Mouse (Mus musculus) intestine, embryonic 16.5 days (tissue): ENCODE measurements around the gene Lyst. TPM values are rescaled to one million over a fixed set of nuclear protein-coding genes. Genes with fewer than 3 reads are reported as not detected.
"Not testable (repeated sequence)": the region's sequence is repeated elsewhere in the genome, so short reads cannot be mapped to it uniquely, and the experiment has no call there.

ENCODE experiments used
- ATAC-seq: fragments of 200-750 bp; cut with Nextera tagmentation; 2 replicates; pipeline ENCODE4 v1.8.0; 2017; ENCODE audit warnings: moderate TSS enrichment, moderate library complexity
- H3K27ac ChIP-seq: fragments of 300-500 bp; sonication (generic); 2 replicates; pipeline ENCODE4 v1.5.1; 2014; ENCODE audit warnings: mild to moderate bottlenecking, low read length
- H3K27me3 ChIP-seq: fragments of 300-500 bp; sonication (generic); replicated peaks from 2 replicates; pipeline ENCODE4 v1.6.1; 2014; ENCODE audit warnings: low read length, control low read depth, mixed read lengths; ENCODE audit not compliant: control insufficient read depth, insufficient read depth
- H3K36me3 ChIP-seq: fragments of 300-500 bp; sonication (generic); 2 replicates; pipeline ENCODE4 v1.6.1; 2014; ENCODE audit warnings: low read length, control low read depth; ENCODE audit not compliant: control insufficient read depth, insufficient read depth
- H3K4me1 ChIP-seq: fragments of 300-500 bp; sonication (generic); 2 replicates; pipeline ENCODE4 v1.6.1; 2014; ENCODE audit warnings: low read length, control low read depth, mixed read lengths; ENCODE audit not compliant: control insufficient read depth, insufficient read depth
- H3K4me2 ChIP-seq: fragments of 300-500 bp; sonication (generic); 2 replicates; pipeline ENCODE4 v1.6.1; 2014; ENCODE audit warnings: low read depth, low read length, control low read depth
- H3K4me3 ChIP-seq: fragments of 300-500 bp; sonication (generic); 2 replicates; pipeline ENCODE4 v1.5.1; 2014; ENCODE audit warnings: mild to moderate bottlenecking, low read length
- H3K9ac ChIP-seq: fragments of 300-500 bp; sonication (generic); 2 replicates; pipeline ENCODE4 v1.6.1; 2014; ENCODE audit warnings: low read depth, low read length
- H3K9me3 ChIP-seq: fragments of 300-500 bp; sonication (generic); 2 replicates; pipeline ENCODE4 v1.6.1; 2016; ENCODE audit warnings: low read length, control low read depth; ENCODE audit not compliant: control insufficient read depth
- WGBS: fragments of 180-500 bp; shearing (Covaris S2); extraction: QIAGEN DNeasy Blood & Tissue Kit; methylation state at CpG from one replicate; pipeline ENCODE4 v1.1.7; 2014; 5-methylcytosine and 5-hydroxymethylcytosine counted together
- polyA plus RNA-seq: library from polyadenylated mRNA; unstranded; fragments of >200 nt; fragmentation: Nextera tagmentation; extraction: Ambion mirVana; gene quantifications from 2 replicates; pipeline ENCODE4 v1.2.1, GENCODE M21; 2015

The Lyst gene
- polyA plus RNA-seq, 1 experiment from 2014 or later, result 3.0 TPM

DNA sequence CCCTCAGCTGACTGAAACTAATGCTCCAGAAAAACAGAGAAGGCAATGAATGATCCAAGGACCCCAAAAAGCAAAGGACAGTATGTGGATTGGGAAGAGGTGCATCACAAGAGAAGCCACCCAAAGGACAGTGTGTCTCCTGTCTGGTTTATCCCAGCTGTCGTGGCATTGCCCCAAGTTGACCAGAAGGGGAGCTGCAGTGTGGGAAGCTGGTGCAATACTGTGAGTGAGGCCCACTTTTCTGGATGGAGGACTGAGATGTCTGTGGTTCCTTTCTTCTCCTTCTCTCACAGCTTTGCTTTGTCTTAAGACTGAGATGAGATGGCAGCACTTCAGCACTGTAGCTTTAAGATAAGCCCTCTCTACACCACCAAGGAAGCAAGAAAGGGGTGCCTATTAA is 205.9 kb downstream of the Lyst start:
- Histone ChIP-seq H3K9me3 (no peaks in the 10 kb centered on the region), H3K9ac (no peak overlapping the region), H3K27me3 (no peaks in the 10 kb centered on the region), H3K36me3 (no peaks in the 10 kb centered on the region), H3K4me3 (no peak overlapping the region), H3K27ac (no peak overlapping the region), H3K4me1 (no peaks in the 10 kb centered on the region), H3K4me2 (no peak overlapping the region)
- WGBS, result 82% methylated on average over 1 of the region's 1 CpGs
- ATAC-seq, result no peak

DNA sequence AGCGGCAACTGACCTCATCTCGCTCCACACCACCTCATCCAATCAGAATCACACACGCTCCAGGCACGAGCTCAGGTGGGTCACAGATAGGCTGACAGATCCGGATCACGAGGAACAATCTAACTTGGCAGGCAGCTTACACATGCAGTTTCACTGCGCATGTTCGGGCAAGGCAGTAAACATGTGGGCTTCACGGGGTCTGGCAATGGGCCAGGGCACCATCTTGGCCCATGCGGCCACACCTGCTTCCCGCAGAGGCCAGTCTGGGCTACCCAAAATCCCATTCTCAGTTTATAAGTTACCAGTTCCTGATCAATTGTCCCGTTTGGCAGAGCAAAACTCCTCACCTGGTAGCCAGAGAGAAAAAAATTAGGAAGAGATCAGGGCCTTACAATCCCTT is 207.6 kb downstream of the Lyst start:
- not testable (repeated sequence) for H3K27me3 ChIP-seq, ATAC-seq, H3K4me2 ChIP-seq, H3K27ac ChIP-seq, H3K9me3 ChIP-seq, H3K9ac ChIP-seq, H3K36me3 ChIP-seq, H3K4me1 ChIP-seq, H3K4me3 ChIP-seq
- 87% methylated on average over 12 of the region's 12 CpGs for WGBS

DNA sequence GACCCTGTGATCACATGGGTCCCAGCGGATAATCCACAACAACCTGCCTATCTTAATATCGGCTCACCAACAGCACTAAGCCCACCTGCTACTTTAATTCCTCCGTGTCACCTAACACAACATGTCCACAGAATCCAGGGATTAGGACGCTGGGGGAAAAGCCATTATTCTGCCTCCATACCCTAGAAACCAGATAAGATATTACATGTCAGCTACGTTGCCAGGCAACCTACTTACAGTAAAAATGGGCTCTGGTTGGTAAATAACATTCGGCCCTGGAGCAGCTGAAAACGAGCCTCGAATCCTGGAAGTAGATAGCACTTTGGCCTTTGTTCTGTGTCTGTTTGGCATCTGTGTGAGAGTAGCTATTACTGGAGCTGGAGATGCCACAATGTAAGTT is 208.6 kb downstream of the Lyst start:
- Histone ChIP-seq H3K4me2 (no peak overlapping the region), H3K27me3 (no peaks in the 10 kb centered on the region), H3K4me3 (no peak overlapping the region), H3K9ac (no peak overlapping the region), H3K4me1 (no peaks in the 10 kb centered on the region), H3K27ac (no peak overlapping the region), H3K36me3 (no peaks in the 10 kb centered on the region), H3K9me3 (no peaks in the 10 kb centered on the region)
- no peak for ATAC-seq
- WGBS, result 73% methylated on average over 8 of the region's 8 CpGs

DNA sequence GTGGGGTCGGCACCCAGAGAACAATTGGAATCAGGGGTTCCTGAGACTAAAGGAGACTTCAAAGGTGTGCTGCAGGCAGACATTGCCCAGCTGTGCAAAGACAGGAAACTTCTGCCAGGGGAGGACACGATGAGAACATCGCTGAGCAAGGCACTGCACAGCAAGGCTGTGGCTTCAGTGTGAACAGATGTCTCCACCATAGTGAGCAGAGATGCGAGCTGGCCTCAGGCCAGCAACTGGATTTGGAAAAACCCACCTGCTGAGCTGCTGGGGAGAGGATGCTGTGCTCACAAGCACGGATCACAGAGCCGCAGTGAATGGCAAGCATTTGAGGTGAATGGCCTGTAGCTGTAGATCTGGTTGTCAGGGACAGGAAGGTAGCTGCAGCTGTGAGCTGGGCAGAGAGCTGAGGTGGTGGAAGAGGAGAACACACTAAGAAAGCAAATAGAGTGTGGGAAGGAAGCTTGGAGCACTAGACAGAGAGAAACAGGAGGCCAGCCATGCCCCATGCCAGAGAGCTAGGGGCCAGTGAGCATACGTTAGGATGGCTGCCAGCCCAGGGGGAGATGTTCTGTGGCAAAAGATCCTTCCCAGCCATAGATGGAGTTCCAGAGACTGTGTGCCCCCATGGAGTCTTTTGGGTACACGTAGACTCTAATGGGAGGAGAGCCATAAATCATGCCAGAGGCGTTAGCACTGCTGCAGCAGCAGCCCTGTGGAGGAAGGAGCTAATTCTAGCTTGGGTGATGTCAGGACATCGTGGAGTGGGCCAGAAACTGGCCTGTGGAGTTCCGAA is 218.3 kb downstream of the Lyst start:
- Histone ChIP-seq H3K9ac (no peak overlapping the region), H3K4me3 (no peak overlapping the region), H3K36me3 (no peaks in the 10 kb centered on the region), H3K9me3 (no peaks in the 10 kb centered on the region), H3K27me3 (no peaks in the 10 kb centered on the region), H3K4me2 (no peak overlapping the region), H3K27ac (no peak overlapping the region), H3K4me1 (no peaks in the 10 kb centered on the region)
- no peak for ATAC-seq
- 23% methylated on average over 11 of the region's 11 CpGs for WGBS

DNA sequence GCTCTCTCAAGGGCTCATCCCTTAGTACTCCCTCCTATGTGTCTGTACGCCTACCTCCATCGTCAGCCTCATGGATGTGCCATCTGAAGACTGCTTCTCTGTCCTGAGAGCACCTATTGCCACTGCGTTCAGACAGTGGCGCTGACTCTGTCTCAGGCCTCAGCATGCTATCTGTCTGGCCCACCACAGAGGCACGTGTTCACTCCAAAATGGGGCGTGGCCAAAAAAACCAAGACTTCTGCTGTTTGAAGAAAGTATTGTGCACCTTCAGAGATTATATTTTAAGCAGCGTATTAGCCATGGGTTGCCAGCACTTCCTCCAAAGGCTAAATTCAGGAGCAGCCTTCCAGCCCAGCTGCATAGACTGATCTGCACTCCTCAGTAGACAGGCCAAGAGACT is 220.7 kb downstream of the Lyst start:
- Histone ChIP-seq H3K27ac (no peak overlapping the region), H3K9ac (no peak overlapping the region), H3K27me3 (no peaks in the 10 kb centered on the region), H3K4me3 (no peak overlapping the region), H3K36me3 (no peaks in the 10 kb centered on the region), H3K4me1 (no peaks in the 10 kb centered on the region), H3K4me2 (no peak overlapping the region), H3K9me3 (no peaks in the 10 kb centered on the region)
- ATAC-seq, result no peak
- WGBS, result 83% methylated on average over 7 of the region's 7 CpGs

DNA sequence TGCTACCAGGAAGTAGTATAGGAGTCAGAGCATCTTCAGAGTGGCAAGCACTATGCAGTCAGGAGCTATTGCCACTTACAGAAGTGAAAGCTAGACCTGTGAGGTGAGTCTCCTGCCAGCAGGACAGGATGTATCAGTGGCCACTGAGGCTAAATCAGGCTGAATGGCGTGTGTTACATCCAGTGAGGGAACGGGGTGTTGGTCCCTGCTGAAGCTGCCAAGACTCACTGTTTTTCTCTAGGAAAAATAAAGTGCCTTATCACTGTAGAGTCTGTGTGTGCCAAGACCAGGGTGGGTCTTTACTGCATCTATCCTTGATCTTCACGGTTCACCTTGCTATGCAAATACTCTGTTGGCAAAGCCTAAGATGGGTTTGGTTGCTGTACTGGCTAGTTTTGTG is 228.5 kb downstream of the Lyst start:
- Histone ChIP-seq H3K36me3 (no peaks in the 10 kb centered on the region), H3K4me3 (no peak overlapping the region), H3K4me2 (no peak overlapping the region), H3K9me3 (no peaks in the 10 kb centered on the region), H3K27ac (no peak overlapping the region), H3K9ac (no peak overlapping the region), H3K27me3 (no peaks in the 10 kb centered on the region), H3K4me1 (no peaks in the 10 kb centered on the region)
- no peak for ATAC-seq
- WGBS, result 73% methylated on average over 3 of the region's 3 CpGs

DNA sequence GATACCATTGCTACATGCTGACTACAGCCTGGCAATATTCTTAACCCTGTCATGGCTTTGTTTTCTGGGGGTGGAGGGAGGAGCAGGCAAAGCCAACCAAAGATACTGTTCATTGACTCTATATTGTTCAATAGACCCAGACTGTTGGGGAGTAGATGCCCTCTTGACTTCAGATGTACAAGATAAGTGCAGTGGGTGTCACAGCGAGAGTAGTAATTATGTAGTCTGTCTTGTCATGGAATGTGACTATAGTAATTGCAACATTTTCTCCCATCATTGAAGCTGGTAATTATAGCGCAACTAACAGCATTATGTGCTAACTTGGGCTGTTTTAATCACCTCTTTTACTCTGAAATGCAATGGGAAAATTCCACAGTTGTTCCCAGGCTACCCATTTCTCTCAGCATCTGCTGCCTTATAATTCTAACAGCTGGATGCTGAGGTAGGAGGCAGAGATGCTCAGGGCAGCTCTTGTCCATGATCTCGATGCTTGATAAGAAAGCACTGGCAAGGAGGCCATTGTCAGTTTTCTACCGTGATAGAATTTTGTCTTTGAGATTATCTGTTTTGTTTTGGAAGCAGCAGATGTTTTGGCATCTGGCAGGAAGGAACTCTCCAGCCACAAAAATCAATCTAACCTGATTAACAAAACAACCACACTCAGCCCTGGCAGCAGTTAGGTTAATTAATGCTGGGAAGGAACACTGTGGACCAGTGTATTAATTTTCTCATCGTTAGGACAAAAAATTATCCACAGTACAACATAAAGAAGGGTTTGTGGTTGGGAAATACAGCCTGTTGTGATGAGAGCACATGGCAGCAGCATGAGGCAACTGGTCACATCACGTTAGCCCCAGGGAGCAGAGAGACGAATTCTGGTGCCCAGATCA is 230.3 kb downstream of the Lyst start:
- no peak for ATAC-seq
- no peaks in the 10 kb centered on the region for H3K27me3 ChIP-seq

DNA sequence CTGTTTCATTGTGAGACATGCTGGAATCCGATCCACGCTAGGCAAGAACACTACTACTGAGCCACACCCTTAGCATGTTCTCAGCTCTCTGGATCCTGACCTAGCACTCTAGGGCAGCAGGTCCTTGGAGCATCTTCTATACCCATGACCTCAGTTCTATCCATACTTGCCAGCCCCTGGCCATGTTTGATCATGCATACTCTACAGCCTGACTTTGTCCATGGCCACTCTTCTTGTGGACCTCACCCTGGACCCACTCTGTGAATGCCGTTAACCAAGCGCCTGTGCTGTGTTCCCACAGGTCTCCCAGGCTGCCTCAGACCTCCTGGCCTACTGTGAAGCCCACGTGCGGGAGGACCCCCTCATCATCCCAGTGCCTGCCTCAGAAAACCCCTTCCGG is 234.7 kb downstream of the Lyst start:
- Histone ChIP-seq H3K9ac (no peak overlapping the region), H3K4me3 (no peak overlapping the region), H3K9me3 (no peaks in the 10 kb centered on the region), H3K4me2 (no peak overlapping the region), H3K4me1 (no peaks in the 10 kb centered on the region), H3K36me3 (no peaks in the 10 kb centered on the region), H3K27ac (no peak overlapping the region), H3K27me3 (no peaks in the 10 kb centered on the region)
- 92% methylated on average over 7 of the region's 7 CpGs for WGBS
- ATAC-seq, result no peak

More for the DNA sequence above, 230.3 kb downstream of the Lyst start:
- Histone ChIP-seq H3K4me2 (no peak overlapping the region), H3K27ac (no peak overlapping the region), H3K9ac (no peak overlapping the region), H3K4me3 (no peak overlapping the region), H3K4me1 (no peaks in the 10 kb centered on the region), H3K36me3 (no peaks in the 10 kb centered on the region), H3K9me3 (no peaks in the 10 kb centered on the region)
- WGBS, result 75% methylated on average over 7 of the region's 7 CpGs

DNA sequence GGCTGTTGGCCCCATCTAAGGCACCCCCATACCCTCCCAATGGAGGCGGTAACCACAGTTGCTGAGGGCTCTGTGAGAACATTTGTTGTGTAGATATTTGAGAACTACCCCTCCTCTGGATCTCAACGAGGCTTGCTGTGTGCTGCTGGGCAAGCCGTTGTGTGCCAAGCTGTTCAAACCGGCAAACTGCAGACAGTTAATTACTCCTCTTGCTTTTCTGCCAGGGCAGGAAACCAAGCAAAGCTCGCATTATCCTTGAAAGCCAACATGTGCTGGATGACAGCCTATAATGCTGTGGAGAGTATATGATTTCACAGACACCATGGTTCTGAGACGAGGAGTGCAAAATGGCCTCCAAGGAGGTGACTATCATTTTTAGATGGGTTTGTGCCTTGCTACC is 236.3 kb downstream of the Lyst start:
- H3K36me3 ChIP-seq, result no peaks in the 10 kb centered on the region
- no peak overlapping the region for H3K27ac ChIP-seq
- no peaks in the 10 kb centered on the region for H3K27me3 ChIP-seq
- no peak for ATAC-seq
- H3K9ac ChIP-seq, result no peak overlapping the region
- H3K4me3 ChIP-seq, result no peak overlapping the region
- no peak overlapping the region for H3K4me2 ChIP-seq
- WGBS, result 86% methylated on average over 6 of the region's 6 CpGs
- no peaks in the 10 kb centered on the region for H3K9me3 ChIP-seq
- no peaks in the 10 kb centered on the region for H3K4me1 ChIP-seq
